Mouse (Mus musculus): ENCODE measurements at regions not wholly inside any gene's neighbourhood (a gene's known extent, or its start where the extent isn't known, plus 50 kb on each side); places are given as distances from the start of the nearest gene placed in this dataset.

DNA sequence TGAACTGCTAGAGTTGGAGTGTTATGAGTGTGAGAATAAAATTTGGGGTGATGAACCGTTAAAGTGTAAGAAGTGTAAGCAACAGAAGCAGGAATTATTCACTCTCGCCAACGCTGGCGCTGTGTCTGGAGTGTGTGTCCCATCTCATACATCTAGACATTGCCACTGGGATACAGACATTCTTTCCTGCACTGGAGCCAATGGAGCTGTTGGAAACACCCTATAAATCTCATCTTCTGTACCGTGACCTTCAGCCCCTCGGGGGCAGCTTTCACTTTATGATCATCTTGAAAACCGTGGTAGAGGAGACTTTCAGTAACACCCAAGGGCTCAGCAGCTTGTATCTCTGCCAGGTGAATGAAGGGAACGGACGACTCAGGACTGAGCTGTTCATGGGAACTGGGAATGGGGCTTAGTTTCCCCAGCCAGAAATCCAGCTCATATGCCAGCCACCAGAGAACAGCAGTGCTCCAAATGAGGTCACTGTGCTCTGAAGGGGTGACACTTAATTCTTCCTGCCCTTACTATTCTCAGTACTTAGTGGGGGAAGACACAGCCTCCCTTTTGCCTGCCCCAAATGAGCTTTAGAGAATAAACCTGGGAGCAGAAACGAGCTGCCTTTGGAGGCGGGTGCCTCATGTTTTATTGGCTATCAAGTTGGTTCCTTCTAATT lies 293.6 kb downstream of the Slc4a3 start:
- no peak for TF ChIP-seq CTCF (conservative IDR thresholded peaks at IDR 0.05; ENCODE audit: low read length)
- TF ChIP-seq NANOG (IDR thresholded peaks at IDR 0.05; ENCODE audit: borderline replicate concordance, low read length) = no peak
